Mouse (Mus musculus) liver, adult 2 months (tissue): ENCODE results near the gene Hspb6. TPM values are rescaled to one million over a fixed set of nuclear protein-coding genes. Genes with fewer than 3 reads are reported as not detected.

Source experiments
- DNase-seq: peaks from one replicate; pipeline ENCODE4 v3.0.0-alpha.2; 2011; ENCODE audit warnings: low read depth, low spot score; ENCODE audit errors: extremely low read depth
- H3K27ac ChIP-seq: fragments of 200-500 bp; replicated peaks from 2 replicates; pipeline ENCODE4 v1.5.1; 2012; ENCODE audit warnings: low read depth, mild to moderate bottlenecking, control low read depth, inconsistent platforms, low read length; ENCODE audit not compliant: insufficient read depth
- H3K27me3 ChIP-seq: fragments of 200-500 bp; 2 replicates; pipeline ENCODE4 v1.6.1; 2012; ENCODE audit warnings: mild to moderate bottlenecking, moderate library complexity, low read length, inconsistent platforms; ENCODE audit not compliant: control insufficient read depth, insufficient read depth
- H3K36me3 ChIP-seq: fragments of 200-500 bp; 2 replicates; pipeline ENCODE4 v1.6.1; 2012; ENCODE audit warnings: low read length, inconsistent platforms; ENCODE audit not compliant: control insufficient read depth, insufficient read depth
- H3K4me1 ChIP-seq: fragments of 200-500 bp; 2 replicates; pipeline ENCODE4 v1.6.1; 2011; ENCODE audit warnings: low read length; ENCODE audit not compliant: control insufficient read depth, insufficient read depth
- H3K4me3 ChIP-seq: fragments of 200-500 bp; 2 replicates; pipeline ENCODE4 v1.5.1; 2011; ENCODE audit warnings: low read depth, mild to moderate bottlenecking, control low read depth, low read length, moderate library complexity; ENCODE audit not compliant: insufficient read depth
- H3K79me2 ChIP-seq: fragments of 200-500 bp; 2 replicates; pipeline ENCODE4 v1.6.1; 2012; ENCODE audit warnings: inconsistent platforms, mild to moderate bottlenecking, low read length, moderate library complexity; ENCODE audit not compliant: control insufficient read depth, insufficient read depth
- H3K9ac ChIP-seq: fragments of 200-500 bp; 2 replicates; pipeline ENCODE4 v1.6.1; 2012; ENCODE audit warnings: low read depth, mild to moderate bottlenecking, control low read depth, inconsistent platforms, low read length
- CTCF ChIP-seq: fragments of 200-500 bp; IDR thresholded peaks from 2 replicates; pipeline ENCODE4 v1.5.1; 2011; ENCODE audit warnings: low read depth, low read length, control low read depth
- POLR2A ChIP-seq: fragments of 200-500 bp; IDR thresholded peaks from 2 replicates; pipeline ENCODE4 v1.6.1; 2011; ENCODE audit warnings: low read length, control low read depth; ENCODE audit not compliant: insufficient read depth; ENCODE audit errors: extremely low read depth
- WGBS: fragments of 180-500 bp; shearing (Covaris S2); methylation state at CpG from one replicate; pipeline ENCODE4 v1.1.7; 2018; 5-methylcytosine and 5-hydroxymethylcytosine counted together
- polyA plus RNA-seq: library from polyadenylated mRNA; depleted of rRNA; stranded (reverse); fragments of >200 nt; gene quantifications from 2 replicates; pipeline ENCODE4 v1.2.3, GENCODE M21; 2012
- total RNA-seq: library from RNA; depleted of rRNA; stranded (reverse); fragments of >200 nt; gene quantifications from 2 replicates; pipeline ENCODE4 v1.2.3, GENCODE M21; 2014

Gene Hspb6
- total and polyA plus RNA-seq, 2 experiments, result 2.5 to 29.2 TPM

- no peak overlapping the region for H3K4me3 ChIP-seq
- H3K4me1 ChIP-seq, result no peaks in the 10 kb centered on the region
- H3K27me3 ChIP-seq, result no peaks in the 10 kb centered on the region
- no peaks in the 10 kb centered on the region for H3K36me3 ChIP-seq
- TF ChIP-seq CTCF (no peak), POLR2A (no peak)
- no peak overlapping the region for H3K27ac ChIP-seq
- H3K9ac ChIP-seq, result no peak overlapping the region
- WGBS, result 85% methylated on average over 9 of the region's 9 CpGs
- DNase-seq, result no peak
- no peaks in the 10 kb centered on the region for H3K79me2 ChIP-seq
These were observed 20.6 kb upstream of the Hspb6 start for GRCm38 (mm10) chr7:30531291-30531815.

- H3K4me3 ChIP-seq, result no peak overlapping the region
- no peaks in the 10 kb centered on the region for H3K79me2 ChIP-seq
- WGBS, result 61% methylated on average over 8 of the region's 8 CpGs
- TF ChIP-seq CTCF (no peak), POLR2A (no peak)
- no peak overlapping the region for H3K27ac ChIP-seq
- no peak overlapping the region for H3K9ac ChIP-seq
- no peaks in the 10 kb centered on the region for H3K36me3 ChIP-seq
- DNase-seq, result no peak
- no peaks in the 10 kb centered on the region for H3K4me1 ChIP-seq
- H3K27me3 ChIP-seq, result no peaks in the 10 kb centered on the region
These were observed 19.0 kb upstream of the Hspb6 start for GRCm38 (mm10) chr7:30532931-30533330.

GRCm38 (mm10) chr7:30533941-30534632 lies 17.9 kb upstream of the Hspb6 start:
- Histone ChIP-seq H3K79me2 (no peaks in the 10 kb centered on the region), H3K4me1 (no peaks in the 10 kb centered on the region), H3K4me3 (peak overlapping the region; percentile 66; the same call in 1 of the 2 replicates), H3K36me3 (no peaks in the 10 kb centered on the region), H3K27me3 (no peaks in the 10 kb centered on the region), H3K9ac (peak overlapping the region; percentile 59; the same call in 1 of the 2 replicates), H3K27ac (no peak overlapping the region)
- no peak for DNase-seq
- TF ChIP-seq CTCF, result no peak
- TF ChIP-seq POLR2A, result no peak
- WGBS, result 24% methylated on average over 26 of the region's 26 CpGs

- peak within 1 kb of the TSS; percentile 66 for H3K4me3 ChIP-seq
- no peaks in the 10 kb centered on the region for H3K27me3 ChIP-seq
- no peaks in the 10 kb centered on the region for H3K79me2 ChIP-seq
- WGBS, result 1% methylated on average over 79 of the region's 84 CpGs
- no peak within 1 kb of the TSS for H3K27ac ChIP-seq
- H3K4me1 ChIP-seq, result no peaks in the 10 kb centered on the region
- no peaks in the 10 kb centered on the region for H3K36me3 ChIP-seq
- peak; percentile 72 for DNase-seq
- H3K9ac ChIP-seq, result peak within 1 kb of the TSS; percentile 59
- TF ChIP-seq CTCF, result no peak
- TF ChIP-seq POLR2A, result no peak
These were observed 17.1 kb upstream of the Hspb6 start, which contains the start of gene Arhgap33 for GRCm38 (mm10) chr7:30534633-30535577. Gene Arhgap33, minus strand, starts transcription at chr7:30535060.

GRCm38 (mm10) chr7:30540572-30540971 lies 11.4 kb upstream of the Hspb6 start:
- no peak for TF ChIP-seq POLR2A
- no peak for TF ChIP-seq CTCF
- no peak overlapping the region for H3K4me3 ChIP-seq
- DNase-seq, result no peak

More at GRCm38 (mm10) chr7:30540572-30540971, 11.4 kb upstream of the Hspb6 start:
- H3K27me3 ChIP-seq, result no peaks in the 10 kb centered on the region
- no peaks in the 10 kb centered on the region for H3K79me2 ChIP-seq
- WGBS, result 95% methylated on average over 7 of the region's 7 CpGs
- H3K36me3 ChIP-seq, result no peaks in the 10 kb centered on the region
- H3K9ac ChIP-seq, result no peak overlapping the region
- no peak overlapping the region for H3K27ac ChIP-seq
- H3K4me1 ChIP-seq, result no peaks in the 10 kb centered on the region
